Mouse (Mus musculus): Measurements from ENCODE around the gene Olfr403.

DNA sequence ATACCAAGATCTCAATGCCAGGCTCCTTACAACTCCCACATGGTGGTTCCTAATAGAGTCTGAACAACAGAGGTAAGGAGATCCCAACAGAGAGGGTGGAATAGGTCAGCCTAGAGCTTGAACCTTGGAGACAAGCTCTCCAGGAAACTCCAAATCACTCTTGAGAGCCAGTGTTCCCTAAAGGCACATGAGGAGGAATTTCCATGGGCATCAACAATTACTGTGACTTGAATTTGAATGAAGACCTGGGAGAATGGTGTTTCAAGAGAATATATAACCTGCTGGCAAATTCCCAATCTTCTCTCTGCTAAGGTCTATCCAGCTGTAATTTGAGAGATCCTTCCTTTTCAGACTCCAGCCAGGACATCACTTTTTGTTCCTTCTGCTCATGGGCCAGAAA lies at the start of gene Olfr403:
- no peak for TF ChIP-seq POLR2A (IDR thresholded peaks at IDR 0.05; ENCODE audit: control insufficient read depth, low read depth, low read length)
- no peak for TF ChIP-seq CTCF (IDR thresholded peaks at IDR 0.05; ENCODE audit: control insufficient read depth, insufficient read depth, insufficient replicate concordance, low read depth, low read length)

All from testis, adult 2 months (tissue).